Mouse (Mus musculus) forebrain, postnatal 0 days (tissue): ENCODE measurements around the gene Cbr3. TPM values are rescaled to one million over a fixed set of nuclear protein-coding genes. Genes with fewer than 3 reads are reported as not detected.
A peak's percentile ranks its signal among the peaks of the same experiment; 100 is the strongest.
"Not testable (repeated sequence)": the region's sequence is repeated elsewhere in the genome, so short reads cannot be mapped to it uniquely, and the experiment has no call there.

ENCODE experiments used
- ATAC-seq: fragments of 200-750 bp; cut with Nextera tagmentation; 2 replicates; pipeline ENCODE4 v1.8.0; 2017; ENCODE audit warnings: mild to moderate bottlenecking, moderate library complexity
- DNase-seq: peaks from one replicate; pipeline ENCODE4 v3.0.0-alpha.2; 2015
- H3K27ac ChIP-seq: fragments of 300-500 bp; sonication (generic); 2 replicates; pipeline ENCODE4 v1.5.1; 2014; ENCODE audit warnings: low read depth, mild to moderate bottlenecking, antibody characterized with exemption, low read length, moderate library complexity, mixed read lengths
- H3K27me3 ChIP-seq: fragments of 300-500 bp; sonication (generic); 2 replicates; pipeline ENCODE4 v1.6.1; 2014; ENCODE audit warnings: mild to moderate bottlenecking, low read length, mixed read lengths; ENCODE audit not compliant: insufficient read depth
- H3K36me3 ChIP-seq: fragments of 300-500 bp; sonication (generic); 2 replicates; pipeline ENCODE4 v1.6.1; 2014; ENCODE audit warnings: mild to moderate bottlenecking, moderate library complexity; ENCODE audit not compliant: insufficient read depth
- H3K4me1 ChIP-seq: fragments of 300-500 bp; sonication (generic); 2 replicates; pipeline ENCODE4 v1.6.1; 2014; ENCODE audit warnings: antibody characterized with exemption; ENCODE audit not compliant: insufficient read depth
- H3K4me2 ChIP-seq: fragments of 300-500 bp; sonication (generic); 2 replicates; pipeline ENCODE4 v1.6.1; 2014; ENCODE audit warnings: low read depth, mild to moderate bottlenecking, moderate library complexity
- H3K4me3 ChIP-seq: fragments of 300-500 bp; sonication (generic); 2 replicates; pipeline ENCODE4 v1.5.1; 2014; ENCODE audit warnings: low read depth, low read length, mixed read lengths
- H3K9ac ChIP-seq: fragments of 300-500 bp; sonication (generic); 2 replicates; pipeline ENCODE4 v1.6.1; 2014; ENCODE audit warnings: mild to moderate bottlenecking
- H3K9me3 ChIP-seq: fragments of 300-500 bp; sonication (generic); 2 replicates; pipeline ENCODE4 v1.6.1; 2016; ENCODE audit warnings: low read length
- CTCF ChIP-seq: sonication (generic); IDR thresholded peaks from 2 replicates; pipeline ENCODE4 v1.5.1; 2016; ENCODE audit warnings: antibody characterized with exemption, control low read depth, low read depth
- WGBS: fragments of 180-500 bp; shearing (Covaris S2); extraction: QIAGEN DNeasy Blood & Tissue Kit; methylation state at CpG from one replicate; pipeline ENCODE4 v1.1.7; 2014; 5-methylcytosine and 5-hydroxymethylcytosine counted together
- polyA plus RNA-seq: library from polyadenylated mRNA; unstranded; fragments of >200 nt; fragmentation: Nextera tagmentation; extraction: Ambion mirVana; gene quantifications from 2 replicates; pipeline ENCODE4 v1.2.1, GENCODE M21; 2015
- total RNA-seq: library from RNA; depleted of rRNA; stranded (reverse); fragments of >200 nt; gene quantifications from 2 replicates; pipeline ENCODE4 v1.2.3, GENCODE M21; 2014; rRNA removed

Cbr3 gene
- total RNA-seq (1.9 and 3.8 TPM in 2 replicates), polyA plus RNA-seq (5.0 and 5.3 TPM in 2 replicates)

DNA sequence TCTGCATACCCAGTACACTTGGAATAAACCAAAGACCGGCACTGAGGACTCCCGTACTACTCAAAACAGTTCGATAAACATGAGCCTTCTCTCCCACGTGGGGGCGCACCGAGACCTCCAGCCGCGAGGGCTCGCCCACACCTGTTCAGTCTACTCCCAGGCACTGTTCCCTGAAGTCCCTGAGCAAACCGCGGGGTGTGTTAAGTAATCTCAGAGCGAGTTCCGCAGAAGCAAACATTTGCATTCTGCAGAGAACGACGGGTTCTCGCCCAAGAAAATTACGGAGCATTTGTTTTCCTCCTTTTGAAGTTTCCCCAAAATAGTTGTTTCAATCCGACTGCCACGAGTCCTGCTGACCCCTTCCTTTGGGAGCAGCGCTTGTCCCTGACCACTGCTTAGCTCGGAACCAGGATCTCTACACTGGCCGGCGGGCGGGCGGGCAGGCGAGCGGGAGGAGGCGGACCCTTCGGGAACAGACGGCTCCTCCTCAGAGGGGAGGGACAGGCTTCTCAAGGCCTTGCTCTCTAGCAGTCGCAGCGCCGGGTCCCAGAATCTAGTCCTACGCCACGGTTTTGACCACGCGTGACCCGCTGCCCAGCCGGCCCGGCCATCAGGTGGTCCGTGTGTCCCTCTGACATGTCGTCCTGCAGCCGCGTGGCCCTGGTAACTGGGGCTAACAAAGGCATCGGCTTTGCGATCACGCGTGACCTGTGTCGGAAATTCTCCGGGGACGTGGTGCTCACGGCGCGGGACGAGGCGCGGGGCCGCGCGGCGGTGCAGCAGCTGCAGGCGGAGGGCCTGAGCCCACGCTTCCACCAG is at the start of gene Cbr3:
Cbr3 (plus strand) TSS at position 527 of the 819 bp plus-strand sequence.
- under 1% methylated on average over 63 of the region's 63 CpGs for WGBS
- peaks cover 32% of the 10 kb centered on the region for H3K27me3 ChIP-seq

DNA sequence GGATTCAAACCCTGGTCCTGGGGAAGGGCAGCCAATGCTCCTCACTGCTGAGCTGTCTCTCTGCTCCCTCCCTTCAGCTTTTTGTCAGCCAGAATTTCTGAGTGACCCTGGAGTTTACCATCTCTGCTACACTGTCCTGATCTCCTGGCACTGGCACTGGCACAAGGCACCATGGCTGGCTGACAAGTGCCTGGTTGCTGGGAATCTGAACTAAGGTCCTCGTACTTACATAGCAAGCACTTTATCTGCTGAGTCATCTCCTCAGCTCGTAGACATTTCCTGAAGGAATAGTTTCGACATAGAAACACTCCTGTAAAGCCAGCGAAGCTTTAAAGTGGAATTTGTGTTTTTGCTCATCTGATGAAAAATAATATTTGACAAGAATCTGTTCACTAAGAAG is 39.0 kb upstream of the Cbr3 start:
- no peak for ATAC-seq
- WGBS: 68% methylated on average over 4 of the region's 4 CpGs

More for the DNA sequence above, at the start of gene Cbr3:
- DNase-seq: peak; percentile 65
- Histone ChIP-seq H3K9me3 (no peaks in the 10 kb centered on the region), H3K4me3 (peak within 1 kb of the TSS; percentile 31), H3K36me3 (no peaks in the 10 kb centered on the region), H3K9ac (peak within 1 kb of the TSS; percentile 37), H3K27ac (no peak within 1 kb of the TSS), H3K4me1 (peaks cover 5% of the 10 kb centered on the region; the same call in 1 of the 2 replicates), H3K4me2 (peak within 1 kb of the TSS; percentile 65)
- TF ChIP-seq CTCF: peak; percentile 59
- peak; percentile 73 for ATAC-seq

DNA sequence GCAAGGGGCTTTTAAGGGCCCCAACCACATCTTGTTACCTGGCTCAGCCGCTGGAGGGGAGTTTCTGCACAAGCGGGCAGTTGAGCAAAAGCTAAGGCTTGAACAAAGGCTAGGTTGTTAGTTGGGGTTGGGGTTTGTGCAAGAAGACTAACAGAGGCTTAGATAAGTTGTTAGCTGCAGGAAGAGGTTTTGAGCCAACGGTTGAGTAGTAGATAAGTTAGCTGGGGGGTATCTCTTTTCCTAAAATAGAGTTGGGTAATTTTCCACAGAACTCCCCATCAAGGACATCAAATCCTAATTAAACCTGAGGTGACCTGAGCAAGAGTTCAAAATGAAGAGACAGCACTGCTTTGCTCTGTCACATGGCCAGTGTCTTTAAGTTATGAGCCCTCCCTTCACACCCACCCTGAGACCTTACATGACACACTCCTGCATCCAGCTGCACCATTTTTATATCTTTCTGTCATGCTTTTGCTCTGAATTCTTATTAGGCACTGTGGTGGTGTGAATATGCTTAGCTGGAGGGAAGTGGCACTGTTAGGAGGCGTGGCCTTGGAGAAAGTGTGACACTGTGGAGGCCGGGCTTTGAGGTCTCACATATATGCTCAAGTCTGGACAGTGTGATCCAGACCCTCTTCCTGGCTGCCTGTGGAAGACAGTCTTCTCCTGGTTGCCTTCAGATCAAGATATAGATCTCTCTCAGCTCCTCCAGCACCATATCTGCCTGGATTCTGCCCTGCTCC is 34.4 kb upstream of the Cbr3 start:
- ATAC-seq: no peak
- no peak overlapping the region for H3K27ac ChIP-seq
- H3K9me3 ChIP-seq: no peaks in the 10 kb centered on the region
- TF ChIP-seq CTCF: no peak
- no peak overlapping the region for H3K9ac ChIP-seq
- H3K4me3 ChIP-seq: no peak overlapping the region
- H3K4me2 ChIP-seq: no peak overlapping the region
- no peak for DNase-seq
- H3K27me3 ChIP-seq: no peaks in the 10 kb centered on the region
- H3K36me3 ChIP-seq: no peaks in the 10 kb centered on the region
- 81% methylated on average over 5 of the region's 5 CpGs for WGBS
- H3K4me1 ChIP-seq: no peaks in the 10 kb centered on the region

More for the DNA sequence above, 39.0 kb upstream of the Cbr3 start:
- Histone ChIP-seq H3K4me3 (no peak overlapping the region), H3K9me3 (no peaks in the 10 kb centered on the region), H3K9ac (no peak overlapping the region), H3K36me3 (no peaks in the 10 kb centered on the region), H3K27me3 (no peaks in the 10 kb centered on the region), H3K27ac (no peak overlapping the region), H3K4me2 (no peak overlapping the region), H3K4me1 (no peaks in the 10 kb centered on the region)
- no peak for TF ChIP-seq CTCF
- no peak for DNase-seq

DNA sequence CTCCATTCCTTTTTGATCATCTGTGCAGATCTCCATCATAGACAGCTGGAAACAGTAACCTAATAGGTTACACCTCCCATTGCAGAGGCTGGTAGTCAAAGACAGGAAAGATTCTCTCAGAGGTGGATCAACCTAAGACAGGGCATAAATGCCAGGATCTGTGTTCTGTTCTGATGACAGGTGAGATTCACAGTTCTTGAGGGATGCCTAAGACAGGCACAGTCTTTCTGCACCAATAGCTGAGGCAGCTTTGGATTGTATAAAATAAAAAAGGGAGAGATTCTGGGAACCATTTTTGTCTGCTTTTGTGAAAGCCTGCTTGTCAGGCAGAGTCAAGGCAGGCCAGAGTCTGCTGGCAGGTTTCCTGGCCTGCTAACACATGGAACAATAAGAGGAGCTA is 15.0 kb upstream of the Cbr3 start:
- Histone ChIP-seq H3K9ac (no peak overlapping the region), H3K4me3 (no peak overlapping the region), H3K27me3 (no peaks in the 10 kb centered on the region), H3K9me3 (0 out of 2 replicates have a peak, but pooled peaks cover 12% of the 10 kb centered on the region), H3K4me2 (no peak overlapping the region), H3K27ac (no peak overlapping the region), H3K4me1 (no peaks in the 10 kb centered on the region), H3K36me3 (no peaks in the 10 kb centered on the region)
- DNase-seq (no peak), ATAC-seq (no peak)
- TF ChIP-seq CTCF: no peak

DNA sequence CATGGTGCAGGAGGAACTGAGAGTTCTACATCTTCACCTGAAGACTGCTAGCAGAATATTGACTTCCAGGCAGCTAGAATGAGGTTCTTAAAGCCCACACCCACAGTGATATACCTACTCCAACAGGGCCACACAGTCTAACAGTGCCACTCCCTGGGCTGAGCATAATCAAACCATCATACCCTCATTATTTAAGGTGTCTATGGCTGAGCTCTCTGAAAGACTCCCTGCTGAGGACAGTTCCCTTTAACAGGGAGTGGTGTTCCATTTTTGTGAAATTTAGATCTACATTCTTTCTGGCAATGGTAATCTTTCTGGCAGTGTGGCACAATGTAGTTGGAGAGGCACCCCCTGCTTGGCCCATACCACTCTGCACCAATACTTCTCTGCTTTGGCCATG is 13.5 kb upstream of the Cbr3 start:
- 0 out of 2 replicates have a peak, but pooled peaks cover 12% of the 10 kb centered on the region for H3K9me3 ChIP-seq
- H3K27ac ChIP-seq: no peak overlapping the region
- H3K36me3 ChIP-seq: no peaks in the 10 kb centered on the region
- H3K9ac ChIP-seq: no peak overlapping the region
- ATAC-seq: no peak
- no peak for TF ChIP-seq CTCF
- H3K4me2 ChIP-seq: no peak overlapping the region
- no peaks in the 10 kb centered on the region for H3K4me1 ChIP-seq
- H3K27me3 ChIP-seq: no peaks in the 10 kb centered on the region
- no peak overlapping the region for H3K4me3 ChIP-seq
- no peak for DNase-seq

DNA sequence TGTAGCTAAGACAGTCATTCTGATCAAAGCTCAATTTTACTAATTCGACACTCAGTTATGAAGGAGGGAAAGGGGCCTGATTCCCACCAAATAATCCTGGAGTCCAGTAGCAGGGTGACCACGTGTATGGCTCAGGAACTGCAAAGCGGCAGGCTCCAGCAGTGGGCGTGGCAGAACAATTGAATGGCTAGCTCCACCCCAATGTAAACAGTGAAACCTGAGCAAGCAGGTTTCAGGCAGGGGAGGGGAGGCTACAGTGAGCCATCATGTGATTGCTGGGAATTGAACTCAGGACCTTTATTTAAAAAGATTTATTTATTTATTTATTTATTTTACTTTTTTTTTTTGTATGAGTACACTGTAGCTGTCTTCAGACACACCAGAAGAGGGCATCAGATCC is 12.5 kb upstream of the Cbr3 start:
- H3K27ac ChIP-seq, H3K4me1 ChIP-seq, H3K27me3 ChIP-seq, ATAC-seq, H3K4me3 ChIP-seq, H3K36me3 ChIP-seq, H3K9ac ChIP-seq, DNase-seq, H3K4me2 ChIP-seq: not testable (repeated sequence)
- WGBS: 32% methylated on average over 4 of the region's 4 CpGs
- H3K9me3 ChIP-seq: 0 out of 2 replicates have a peak, but pooled peaks cover 12% of the 10 kb centered on the region

DNA sequence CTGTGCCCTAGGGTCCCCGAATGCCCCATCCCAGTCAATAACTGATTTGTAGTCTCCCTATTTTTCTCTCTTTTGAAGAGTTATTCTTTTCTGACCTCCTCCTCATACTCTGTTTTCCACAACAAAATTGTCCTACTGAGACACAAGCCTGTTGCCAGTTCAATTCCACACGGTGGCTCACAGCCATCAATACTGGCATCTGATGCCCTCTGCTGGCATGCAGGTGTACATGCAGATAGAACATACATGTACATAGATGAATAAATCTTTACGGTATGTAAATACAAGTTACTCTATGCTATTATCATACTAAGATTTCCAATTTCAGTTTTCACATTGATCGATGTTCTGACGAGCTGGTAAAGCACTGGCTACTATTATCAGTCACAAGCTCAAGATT is 12.0 kb upstream of the Cbr3 start:
- H3K9me3 ChIP-seq: 0 out of 2 replicates have a peak, but pooled peaks cover 12% of the 10 kb centered on the region
- H3K4me3 ChIP-seq: no peak overlapping the region
- H3K27ac ChIP-seq: no peak overlapping the region
- no peak for ATAC-seq
- no peaks in the 10 kb centered on the region for H3K4me1 ChIP-seq
- WGBS: 92% methylated on average over 5 of the region's 5 CpGs
- no peak overlapping the region for H3K9ac ChIP-seq
- H3K4me2 ChIP-seq: no peak overlapping the region
- peak; percentile 45 for TF ChIP-seq CTCF
- no peaks in the 10 kb centered on the region for H3K36me3 ChIP-seq
- DNase-seq: no peak
- no peaks in the 10 kb centered on the region for H3K27me3 ChIP-seq
